Mouse (Mus musculus): ENCODE measurements around the gene Tmem145. TPM values are rescaled to one million over a fixed set of nuclear protein-coding genes. Genes with fewer than 3 reads are reported as not detected.
A peak's percentile ranks its signal among the peaks of the same experiment; 100 is the strongest.
"Not testable (repeated sequence)": the region's sequence is repeated elsewhere in the genome, so short reads cannot be mapped to it uniquely, and the experiment has no call there.

Gene Tmem145
- polyA plus RNA-seq, 2 experiments from 2014 or later: not detected

DNA sequence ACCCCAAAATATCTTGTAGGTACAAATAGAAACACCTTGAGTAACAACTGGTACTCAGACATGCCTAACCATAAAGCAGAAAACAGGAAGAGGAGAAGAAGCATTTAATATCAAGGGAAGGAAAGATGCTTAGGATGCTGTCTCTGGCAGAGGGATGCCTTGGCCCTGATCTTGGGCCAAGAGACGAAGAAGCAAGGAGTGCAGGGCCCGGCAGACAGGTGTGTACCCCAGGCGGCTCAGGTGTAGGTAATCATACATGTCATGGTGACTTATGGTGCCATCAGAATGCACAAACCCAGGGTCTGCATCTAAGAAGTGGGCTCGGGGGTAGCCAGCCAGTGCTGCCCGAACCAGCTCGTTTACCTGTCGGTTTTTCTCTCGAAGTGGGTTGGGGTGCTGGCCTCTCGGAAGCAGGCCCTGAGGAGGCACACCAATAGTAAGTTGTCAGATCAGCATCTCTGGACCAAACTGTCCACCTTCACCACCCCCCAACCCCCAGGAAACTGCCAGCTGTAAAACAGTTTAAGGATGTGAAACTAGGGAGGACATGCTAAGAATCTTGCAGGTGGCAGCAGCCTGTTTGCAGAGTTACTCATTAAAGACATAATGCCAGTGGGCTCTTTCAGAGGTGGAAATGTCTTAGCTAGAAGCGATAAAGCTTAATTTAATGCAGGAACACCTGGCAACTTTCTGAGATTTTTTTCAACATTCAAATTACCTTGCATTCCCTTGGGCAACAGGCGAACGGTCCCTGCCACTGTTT is 10.8 kb upstream of the Tmem145 start:
- no peak for ATAC-seq

GRCm38 (mm10) chr7:25296945-25297453 is 8.9 kb upstream of the Tmem145 start:
- peak; percentile 29 for ATAC-seq

DNA sequence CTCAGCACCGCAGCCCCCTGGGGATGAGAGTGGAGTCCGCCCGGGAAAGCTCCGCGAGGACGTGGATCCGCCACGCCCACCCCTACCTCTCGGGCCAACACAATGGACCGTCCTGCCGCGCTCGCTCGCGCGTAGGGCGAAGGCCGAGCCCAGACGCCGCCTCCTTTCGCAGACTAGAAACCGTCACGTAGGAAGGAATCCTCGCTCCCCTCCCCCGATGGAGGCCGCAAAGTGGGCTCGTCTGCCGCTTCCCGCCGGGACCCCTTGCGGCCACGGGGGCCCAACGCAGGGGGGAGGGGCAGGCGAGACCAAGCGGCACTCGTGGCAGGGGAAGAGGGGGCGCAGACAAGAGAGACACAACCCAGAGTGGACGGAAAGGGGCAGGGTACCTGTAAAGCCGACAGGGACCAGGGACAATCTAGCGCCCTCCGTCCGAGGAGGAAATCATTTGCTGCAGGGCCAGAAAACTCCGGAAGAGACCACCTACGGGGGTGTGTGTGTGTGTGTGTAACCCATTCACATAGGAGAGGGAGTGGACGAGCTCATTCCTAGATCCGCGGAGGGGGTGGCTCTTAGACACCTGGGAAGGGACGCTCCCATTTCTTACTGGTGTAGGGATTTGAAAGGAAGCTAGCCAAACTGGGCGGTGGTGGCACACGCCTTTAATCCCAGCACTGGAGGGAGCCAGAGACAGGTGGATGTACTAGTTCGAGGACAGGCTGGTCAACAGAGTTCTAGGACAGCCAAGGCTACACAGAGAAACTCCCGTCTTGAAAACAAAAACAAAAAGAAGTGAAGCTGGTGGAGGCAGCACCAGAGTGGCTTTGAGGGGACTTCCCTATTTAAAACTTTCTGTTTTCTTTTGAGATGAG is 8.2 kb upstream of the Tmem145 start, which contains the start of gene Pafah1b3:
TSS of gene Pafah1b3 (minus strand) at position 533 of the 872 bp plus-strand sequence.
- ATAC-seq: peak; percentile 73

GRCm38 (mm10) chr7:25301063-25301462 is 4.8 kb upstream of the Tmem145 start, which contains the start of gene Prr19:
Gene Prr19, plus strand, starts transcription at chr7:25301411.
- no peak for ATAC-seq

GRCm38 (mm10) chr7:25303003-25303684 is 2.8 kb upstream of the Tmem145 start:
- no peak for ATAC-seq

DNA sequence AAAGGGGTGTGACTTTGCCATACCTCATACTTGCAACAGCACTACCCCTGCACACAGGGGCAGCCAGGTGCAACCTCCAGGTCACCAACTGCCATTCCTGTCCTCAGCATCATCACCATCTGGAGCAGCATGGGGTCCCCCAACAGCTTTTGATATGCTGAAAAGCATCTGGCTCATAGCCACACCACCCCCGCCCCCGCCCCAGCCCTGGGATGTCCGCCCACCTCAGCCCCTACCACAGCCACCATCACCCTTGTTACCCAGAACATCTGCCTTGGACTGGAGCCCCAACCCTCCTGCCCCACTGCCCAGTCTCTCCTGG is 2.3 kb upstream of the Tmem145 start:
- ATAC-seq: no peak

DNA sequence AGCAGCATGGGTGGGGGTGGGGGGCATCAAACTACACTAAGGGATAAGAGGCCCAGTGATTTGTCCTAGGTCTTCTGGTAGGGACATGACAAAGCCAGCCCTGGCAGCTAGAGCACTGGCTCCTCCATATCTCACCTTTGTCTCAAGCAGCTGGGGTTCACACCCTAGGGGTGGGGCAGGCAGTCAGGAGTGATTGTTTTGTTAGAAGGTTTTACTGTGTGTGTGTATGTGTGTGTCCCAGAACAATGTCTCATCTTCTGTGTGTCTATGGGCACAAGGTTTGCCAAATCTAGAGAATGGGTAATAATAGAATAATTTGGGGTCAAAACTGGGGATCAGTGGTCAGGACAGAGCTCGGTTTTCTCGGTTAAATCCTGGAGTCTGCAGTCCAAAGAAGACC is 425 bp upstream of the Tmem145 start:
- no peak for ATAC-seq

GRCm38 (mm10) chr7:25306614-25306996 is 699 bp downstream of the Tmem145 start:
- no peak for ATAC-seq

- no peak for ATAC-seq
Measured at GRCm38 (mm10) chr7:25308702-25309318, 2.9 kb downstream of the Tmem145 start.

GRCm38 (mm10) chr7:25309425-25309824 is 3.5 kb downstream of the Tmem145 start:
- no peak for ATAC-seq

DNA sequence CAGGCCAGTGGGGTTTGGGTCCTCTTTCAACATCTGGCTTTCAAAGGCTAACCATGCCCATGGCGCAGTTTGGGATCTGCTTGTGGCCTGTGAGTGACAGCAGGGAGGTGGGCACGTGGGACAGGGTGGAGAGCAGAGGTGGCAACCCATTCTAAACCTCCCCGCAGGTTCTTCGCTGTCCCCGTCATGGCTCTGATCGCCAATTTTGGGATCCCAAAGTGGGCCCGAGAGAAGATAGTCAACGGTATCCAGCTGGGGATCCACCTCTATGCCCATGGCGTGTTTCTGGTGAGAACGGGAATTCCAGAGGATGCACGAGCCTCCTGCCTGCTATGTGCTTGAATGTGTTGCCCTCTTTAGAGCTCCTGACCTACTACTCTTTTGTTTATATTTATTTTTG is 5.3 kb downstream of the Tmem145 start:
- no peak for ATAC-seq

GRCm38 (mm10) chr7:25313325-25313724 is 7.4 kb downstream of the Tmem145 start:
- no peak for ATAC-seq

- no peak for ATAC-seq
Measured at GRCm38 (mm10) chr7:25314606-25315305, 8.8 kb downstream of the Tmem145 start.

GRCm38 (mm10) chr7:25315306-25316041 is 9.6 kb downstream of the Tmem145 start:
- no peak for ATAC-seq

- peak; percentile 84 for ATAC-seq
Measured at GRCm38 (mm10) chr7:25316532-25317445, 10.9 kb downstream of the Tmem145 start, which contains the start of gene Megf8. Gene Megf8, plus strand, starts transcription at chr7:25317164.

DNA sequence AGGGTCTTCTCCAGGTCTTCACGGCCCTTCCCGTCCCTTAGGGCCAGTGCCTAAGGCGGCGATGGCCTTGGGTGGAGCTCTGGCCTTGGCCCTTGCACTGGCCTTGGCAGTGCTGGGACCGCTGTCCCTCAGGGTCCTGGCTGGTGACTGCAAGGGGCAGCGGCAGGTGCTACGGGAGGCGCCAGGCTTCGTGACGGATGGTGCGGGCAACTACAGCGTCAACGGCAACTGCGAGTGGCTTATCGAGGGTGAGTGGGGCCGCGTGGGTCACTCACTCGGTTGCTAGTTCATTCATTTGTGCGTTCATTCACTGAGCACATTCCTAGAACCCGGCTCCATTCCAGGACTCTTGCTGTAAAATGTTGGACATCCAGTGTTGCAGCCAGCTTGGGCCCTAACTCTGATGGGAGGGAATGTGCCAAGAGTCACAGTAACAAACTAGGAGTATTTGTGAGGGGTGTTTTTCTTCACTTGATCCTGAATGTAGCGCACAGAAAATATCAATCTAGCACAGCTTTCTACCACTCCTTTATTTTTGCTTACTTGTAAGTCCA is 11.6 kb downstream of the Tmem145 start:
- no peak for ATAC-seq

GRCm38 (mm10) chr7:25322058-25322484 is 16.2 kb downstream of the Tmem145 start:
- ATAC-seq: no peak

DNA sequence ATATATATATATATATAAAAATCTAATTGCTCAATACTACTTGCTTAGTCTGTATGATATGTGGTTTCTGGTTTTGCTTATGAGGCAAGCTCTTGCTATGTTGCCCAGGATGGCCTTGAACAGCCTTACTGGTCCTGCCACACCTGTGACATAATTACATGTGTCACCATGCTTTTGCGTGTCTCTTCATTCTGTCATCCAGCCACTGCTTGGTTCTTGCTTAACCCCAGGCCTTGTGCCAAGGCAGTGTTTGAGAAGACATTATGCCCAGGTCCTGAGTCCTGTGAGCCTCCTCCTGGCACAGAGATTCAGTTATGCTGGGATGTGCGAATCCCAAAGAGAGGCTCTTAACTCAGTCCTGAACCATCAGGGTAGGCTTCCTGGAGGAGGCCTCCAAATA is 17.3 kb downstream of the Tmem145 start:
- ATAC-seq: no peak

GRCm38 (mm10) chr7:25325431-25325830 is 19.5 kb downstream of the Tmem145 start:
- not testable (repeated sequence) for ATAC-seq
